Mouse (Mus musculus): ENCODE results near the gene Sdr42e1. TPM values are rescaled to one million over a fixed set of nuclear protein-coding genes. Genes with fewer than 3 reads are reported as not detected.

The Sdr42e1 gene
- polyA plus RNA-seq, 1 experiment from 2014 or later, result 1.2 TPM

Other genes with a start within 250 kb of the Sdr42e1 start
- 1.1 and 2.1 TPM in 2 replicates for gene Plcg2, start 175.4 kb downstream of the Sdr42e1 start, polyA plus RNA-seq (2015; fragmentation: Nextera tagmentation; extraction: Ambion mirVana)
- gene Hsd17b2, start 28.2 kb upstream of the Sdr42e1 start, polyA plus RNA-seq (2015; fragmentation: Nextera tagmentation; extraction: Ambion mirVana), result 0.29 TPM in 1 of 2 replicates, not detected in the other
- 43.5 and 49.4 TPM in 2 replicates for gene Mphosph6, start 128.3 kb upstream of the Sdr42e1 start, polyA plus RNA-seq (2015; fragmentation: Nextera tagmentation; extraction: Ambion mirVana)

All from neural tube, embryonic 13.5 days (tissue).